Mouse (Mus musculus): ENCODE data around the gene Usp25. TPM values are rescaled to one million over a fixed set of nuclear protein-coding genes. Genes with fewer than 3 reads are reported as not detected.

The Usp25 gene
- polyA plus RNA-seq, 1 experiment: 7.5 TPM

GRCm38 (mm10) chr16:77034329-77034728, 20.8 kb downstream of the Usp25 start:
- no peak overlapping the region for H3K4me3 ChIP-seq
- H3K79me2 ChIP-seq (ENCODE audit: control insufficient read depth, insufficient read depth): peaks cover 11% of the 10 kb centered on the region
- peaks cover 8% of the 10 kb centered on the region for H3K36me3 ChIP-seq (ENCODE audit: control insufficient read depth, insufficient read depth)
- no peak overlapping the region for H3K4me2 ChIP-seq (ENCODE audit: low read depth)
- TF ChIP-seq E2F4 (IDR thresholded peaks at IDR 0.05; ENCODE audit: insufficient read depth) (no peak), TCF12 (IDR thresholded peaks at IDR 0.05; ENCODE audit: insufficient read depth, poor library complexity, severe bottlenecking) (no peak), REST (IDR thresholded peaks at IDR 0.05; ENCODE audit: insufficient read depth, insufficient read length) (no peak), MAX (IDR thresholded peaks at IDR 0.05; ENCODE audit: low read depth) (no peak), SRF (IDR thresholded peaks at IDR 0.05; ENCODE audit: control insufficient read depth, insufficient read length, low read depth) (no peak), MYOG (IDR thresholded peaks at IDR 0.05; ENCODE audit: control insufficient read depth in 1 of 3, insufficient read depth in 1 of 3, insufficient read length in 2 of 3, low read depth in 2 of 3) (no peak), USF1 (IDR thresholded peaks at IDR 0.05; ENCODE audit: low read depth) (no peak), CEBPB (IDR thresholded peaks at IDR 0.05; ENCODE audit: insufficient read depth, poor library complexity, severe bottlenecking) (no peak), MYOD1 (IDR thresholded peaks at IDR 0.05; ENCODE audit: control insufficient read depth in 1 of 3, insufficient read length in 2 of 3, low read depth in 2 of 3) (no peak), POLR2AphosphoS2 (IDR thresholded peaks at IDR 0.05; ENCODE audit: insufficient read length, low read depth) (no peak), POLR2A (IDR thresholded peaks at IDR 0.05; ENCODE audit: insufficient read length, low read depth) (no peak), TCF3 (IDR thresholded peaks at IDR 0.05; ENCODE audit: insufficient read length, low read depth) (no peak)
- H3ac ChIP-seq (ENCODE audit: control insufficient read depth, insufficient read length): no peak overlapping the region
- H3K27me3 ChIP-seq (ENCODE audit: control insufficient read depth, insufficient read depth, insufficient read length): no peaks in the 10 kb centered on the region

GRCm38 (mm10) chr16:77034751-77035150, 21.2 kb downstream of the Usp25 start:
- Histone ChIP-seq H3ac (ENCODE audit: control insufficient read depth, insufficient read length) (no peak overlapping the region), H3K4me2 (ENCODE audit: low read depth) (no peak overlapping the region), H3K27me3 (ENCODE audit: control insufficient read depth, insufficient read depth, insufficient read length) (no peaks in the 10 kb centered on the region), H3K4me3 (no peak overlapping the region), H3K79me2 (ENCODE audit: control insufficient read depth, insufficient read depth) (peaks cover 10% of the 10 kb centered on the region), H3K36me3 (ENCODE audit: control insufficient read depth, insufficient read depth) (peaks cover 8% of the 10 kb centered on the region)
- TF ChIP-seq REST (IDR thresholded peaks at IDR 0.05; ENCODE audit: insufficient read depth, insufficient read length) (no peak), MAX (IDR thresholded peaks at IDR 0.05; ENCODE audit: low read depth) (no peak), POLR2AphosphoS2 (IDR thresholded peaks at IDR 0.05; ENCODE audit: insufficient read length, low read depth) (no peak), TCF3 (IDR thresholded peaks at IDR 0.05; ENCODE audit: insufficient read length, low read depth) (no peak), E2F4 (IDR thresholded peaks at IDR 0.05; ENCODE audit: insufficient read depth) (no peak), MYOG (IDR thresholded peaks at IDR 0.05; ENCODE audit: control insufficient read depth in 1 of 3, insufficient read depth in 1 of 3, insufficient read length in 2 of 3, low read depth in 2 of 3) (no peak), POLR2A (IDR thresholded peaks at IDR 0.05; ENCODE audit: insufficient read length, low read depth) (no peak), CEBPB (IDR thresholded peaks at IDR 0.05; ENCODE audit: insufficient read depth, poor library complexity, severe bottlenecking) (no peak), USF1 (IDR thresholded peaks at IDR 0.05; ENCODE audit: low read depth) (no peak), TCF12 (IDR thresholded peaks at IDR 0.05; ENCODE audit: insufficient read depth, poor library complexity, severe bottlenecking) (no peak), MYOD1 (IDR thresholded peaks at IDR 0.05; ENCODE audit: control insufficient read depth in 1 of 3, insufficient read length in 2 of 3, low read depth in 2 of 3) (no peak), SRF (IDR thresholded peaks at IDR 0.05; ENCODE audit: control insufficient read depth, insufficient read length, low read depth) (no peak)

GRCm38 (mm10) chr16:77041573-77041972, 28.1 kb downstream of the Usp25 start:
- no peak overlapping the region for H3ac ChIP-seq (ENCODE audit: control insufficient read depth, insufficient read length)
- no peaks in the 10 kb centered on the region for H3K79me2 ChIP-seq (ENCODE audit: control insufficient read depth, insufficient read depth)
- no peak overlapping the region for H3K4me3 ChIP-seq
- no peak overlapping the region for H3K4me2 ChIP-seq (ENCODE audit: low read depth)
- no peak for TF ChIP-seq POLR2A (IDR thresholded peaks at IDR 0.05; ENCODE audit: insufficient read length, low read depth)
- no peak for TF ChIP-seq MAX (IDR thresholded peaks at IDR 0.05; ENCODE audit: low read depth)
- TF ChIP-seq MYOG (IDR thresholded peaks at IDR 0.05; ENCODE audit: control insufficient read depth in 1 of 3, insufficient read depth in 1 of 3, insufficient read length in 2 of 3, low read depth in 2 of 3): no peak
- TF ChIP-seq TCF12 (IDR thresholded peaks at IDR 0.05; ENCODE audit: insufficient read depth, poor library complexity, severe bottlenecking): no peak
- TF ChIP-seq TCF3 (IDR thresholded peaks at IDR 0.05; ENCODE audit: insufficient read length, low read depth): no peak
- TF ChIP-seq MYOD1 (IDR thresholded peaks at IDR 0.05; ENCODE audit: control insufficient read depth in 1 of 3, insufficient read length in 2 of 3, low read depth in 2 of 3): no peak
- no peak for TF ChIP-seq USF1 (IDR thresholded peaks at IDR 0.05; ENCODE audit: low read depth)
- no peak for TF ChIP-seq SRF (IDR thresholded peaks at IDR 0.05; ENCODE audit: control insufficient read depth, insufficient read length, low read depth)
- TF ChIP-seq POLR2AphosphoS2 (IDR thresholded peaks at IDR 0.05; ENCODE audit: insufficient read length, low read depth): no peak
- TF ChIP-seq CEBPB (IDR thresholded peaks at IDR 0.05; ENCODE audit: insufficient read depth, poor library complexity, severe bottlenecking): no peak
- no peak for TF ChIP-seq E2F4 (IDR thresholded peaks at IDR 0.05; ENCODE audit: insufficient read depth)
- TF ChIP-seq REST (IDR thresholded peaks at IDR 0.05; ENCODE audit: insufficient read depth, insufficient read length): no peak
- no peaks in the 10 kb centered on the region for H3K27me3 ChIP-seq (ENCODE audit: control insufficient read depth, insufficient read depth, insufficient read length)
- peaks cover 13% of the 10 kb centered on the region for H3K36me3 ChIP-seq (ENCODE audit: control insufficient read depth, insufficient read depth)

- H3K36me3 ChIP-seq (ENCODE audit: control insufficient read depth, insufficient read depth): peaks cover 5% of the 10 kb centered on the region
- no peak for TF ChIP-seq MAX (IDR thresholded peaks at IDR 0.05; ENCODE audit: low read depth)
- no peak for TF ChIP-seq REST (IDR thresholded peaks at IDR 0.05; ENCODE audit: insufficient read depth, insufficient read length)
- TF ChIP-seq USF1 (IDR thresholded peaks at IDR 0.05; ENCODE audit: low read depth): no peak
- TF ChIP-seq MYOD1 (IDR thresholded peaks at IDR 0.05; ENCODE audit: control insufficient read depth in 1 of 3, insufficient read length in 2 of 3, low read depth in 2 of 3): no peak
- TF ChIP-seq E2F4 (IDR thresholded peaks at IDR 0.05; ENCODE audit: insufficient read depth): no peak
- TF ChIP-seq TCF12 (IDR thresholded peaks at IDR 0.05; ENCODE audit: insufficient read depth, poor library complexity, severe bottlenecking): no peak
- TF ChIP-seq TCF3 (IDR thresholded peaks at IDR 0.05; ENCODE audit: insufficient read length, low read depth): no peak
- no peak for TF ChIP-seq POLR2AphosphoS2 (IDR thresholded peaks at IDR 0.05; ENCODE audit: insufficient read length, low read depth)
- TF ChIP-seq SRF (IDR thresholded peaks at IDR 0.05; ENCODE audit: control insufficient read depth, insufficient read length, low read depth): no peak
- TF ChIP-seq MYOG (IDR thresholded peaks at IDR 0.05; ENCODE audit: control insufficient read depth in 1 of 3, insufficient read depth in 1 of 3, insufficient read length in 2 of 3, low read depth in 2 of 3): no peak
- TF ChIP-seq POLR2A (IDR thresholded peaks at IDR 0.05; ENCODE audit: insufficient read length, low read depth): no peak
- H3K4me2 ChIP-seq (ENCODE audit: low read depth): no peak overlapping the region
- no peaks in the 10 kb centered on the region for H3K79me2 ChIP-seq (ENCODE audit: control insufficient read depth, insufficient read depth)
- no peak overlapping the region for H3ac ChIP-seq (ENCODE audit: control insufficient read depth, insufficient read length)
- H3K27me3 ChIP-seq (ENCODE audit: control insufficient read depth, insufficient read depth, insufficient read length): no peaks in the 10 kb centered on the region
- H3K4me3 ChIP-seq: no peak overlapping the region
Measured at GRCm38 (mm10) chr16:77043499-77043898, 30.0 kb downstream of the Usp25 start.
